Mouse (Mus musculus): ENCODE results near the gene Gpn3. TPM values are rescaled to one million over a fixed set of nuclear protein-coding genes. Genes with fewer than 3 reads are reported as not detected.

The Gpn3 gene
- polyA plus RNA-seq, 1 experiment, result 55.5 TPM

DNA sequence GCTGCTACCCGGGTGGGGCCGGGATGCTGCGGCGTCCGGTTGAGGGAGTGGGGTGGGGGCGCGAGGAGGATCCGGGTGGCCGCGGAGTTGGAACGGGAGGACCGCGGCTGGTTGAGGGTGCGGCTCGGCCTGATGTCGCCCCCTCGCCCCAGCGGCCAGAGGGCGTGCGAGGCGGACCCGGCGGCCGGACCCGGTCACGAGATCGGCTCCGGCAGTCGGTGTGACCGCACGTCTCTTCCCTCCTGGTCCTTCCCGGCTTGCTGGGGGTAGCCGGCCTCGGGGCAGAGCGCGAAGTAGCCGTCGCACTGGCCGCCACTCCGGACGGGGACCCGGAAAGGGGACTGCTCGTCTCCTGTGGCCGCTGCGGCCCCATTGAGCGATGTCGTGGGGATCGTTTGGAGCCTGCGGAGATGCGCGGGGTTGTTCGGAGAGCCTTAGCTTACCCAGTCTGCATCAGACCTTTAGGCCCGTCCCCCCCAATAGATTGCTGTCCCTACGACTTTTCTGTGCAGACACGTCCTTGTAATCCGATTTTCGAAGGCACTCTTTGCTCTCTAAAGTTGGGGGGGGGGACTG is 17.1 kb upstream of the Gpn3 start:
- DNase-seq (ENCODE audit: low read depth in 1 of 2, low spot score in 2 of 2), result no peak
- H3K4me3 ChIP-seq (ENCODE audit: extremely low read depth, insufficient read depth, insufficient read length), result peak overlapping the region; percentile 80
- H3K27me3 ChIP-seq (ENCODE audit: control insufficient read depth, insufficient read depth, low read length), result no peaks in the 10 kb centered on the region
- TF ChIP-seq CTCF (IDR thresholded peaks at IDR 0.05; ENCODE audit: extremely low read depth, insufficient read depth, insufficient read length, insufficient replicate concordance), result no peak
- no peak for TF ChIP-seq POLR2A (IDR thresholded peaks at IDR 0.05; ENCODE audit: low read depth, low read length)
- peaks cover 2% of the 10 kb centered on the region for H3K4me1 ChIP-seq (ENCODE audit: control insufficient read depth, insufficient read depth, insufficient read length)
- H3K36me3 ChIP-seq (ENCODE audit: control insufficient read depth, insufficient read depth, low read length), result no peaks in the 10 kb centered on the region; the same call in 1 of the 2 replicates
- WGBS, result under 1% methylated on average over 57 of the region's 57 CpGs
- peak overlapping the region; percentile 76 for H3K27ac ChIP-seq (ENCODE audit: insufficient read depth, low read length)

DNA sequence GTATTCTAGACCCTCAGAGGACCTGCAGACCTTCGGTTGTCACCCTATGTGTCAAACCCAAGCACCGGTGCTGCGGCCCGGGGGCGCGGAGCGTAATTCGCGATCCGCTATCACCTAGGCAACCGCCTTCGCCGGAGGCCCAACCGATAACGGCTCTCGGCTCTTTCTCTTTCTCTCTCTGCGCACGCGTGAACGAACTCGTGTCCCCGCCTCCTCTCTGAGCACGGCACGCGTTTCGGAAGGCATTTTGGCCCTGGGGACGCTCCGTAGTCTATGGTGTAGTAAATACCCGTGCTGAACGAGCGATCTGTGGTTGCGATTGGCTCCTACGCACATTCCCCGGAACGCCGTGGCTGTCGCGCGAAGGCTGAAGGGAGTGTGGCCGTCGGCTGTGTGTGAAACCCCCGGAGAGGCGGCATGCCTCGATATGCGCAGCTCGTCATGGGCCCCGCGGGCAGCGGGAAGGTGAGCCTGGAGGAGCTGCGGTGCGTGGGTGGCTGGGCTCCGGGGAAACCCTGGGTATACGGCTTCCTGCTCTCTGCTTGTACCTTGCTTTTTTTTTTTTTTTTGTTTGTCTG is 605 bp downstream of the Gpn3 start, which contains the start of gene Fam216a:
TSS of gene Fam216a (minus strand) at position 173 of the 578 bp plus-strand sequence.
- TF ChIP-seq CTCF (IDR thresholded peaks at IDR 0.05; ENCODE audit: extremely low read depth, insufficient read depth, insufficient read length, insufficient replicate concordance) (no peak), POLR2A (IDR thresholded peaks at IDR 0.05; ENCODE audit: low read depth, low read length) (peak; percentile 62)

DNA sequence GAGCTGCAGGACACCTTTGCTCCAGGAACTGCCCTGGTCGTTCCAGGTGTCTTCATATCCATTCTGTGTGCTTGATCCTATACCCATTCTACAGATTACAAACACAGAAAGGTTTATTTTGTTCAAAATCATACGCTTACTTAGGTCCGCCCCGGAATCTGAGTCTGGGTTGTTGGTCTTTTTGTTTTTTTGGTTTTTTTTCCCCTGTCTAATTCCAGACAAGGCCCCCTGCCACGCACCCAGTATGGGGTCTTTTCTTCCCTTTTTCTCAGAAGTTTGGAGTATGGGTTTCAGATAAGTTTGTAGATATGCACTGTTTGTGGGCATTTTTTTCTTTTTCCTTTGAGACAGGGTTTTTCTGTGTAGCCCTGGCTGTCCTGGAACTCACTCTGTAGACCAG is 1.2 kb downstream of the Gpn3 start:
- Histone ChIP-seq H3K27ac (ENCODE audit: insufficient read depth, low read length) (peak overlapping the region; percentile 95), H3K36me3 (ENCODE audit: control insufficient read depth, insufficient read depth, low read length) (peaks cover 1% of the 10 kb centered on the region; the same call in 1 of the 2 replicates), H3K27me3 (ENCODE audit: control insufficient read depth, insufficient read depth, low read length) (no peaks in the 10 kb centered on the region), H3K4me3 (ENCODE audit: extremely low read depth, insufficient read depth, insufficient read length) (peak overlapping the region; percentile 89), H3K4me1 (ENCODE audit: control insufficient read depth, insufficient read depth, insufficient read length) (peaks cover 2% of the 10 kb centered on the region; the same call in 1 of the 2 replicates)
- WGBS, result 6% methylated on average over 5 of the region's 5 CpGs
- no peak for TF ChIP-seq POLR2A (IDR thresholded peaks at IDR 0.05; ENCODE audit: low read depth, low read length)
- no peak for DNase-seq (ENCODE audit: low read depth in 1 of 2, low spot score in 2 of 2)

More for the DNA sequence above, 605 bp downstream of the Gpn3 start, which contains the start of gene Fam216a:
- peaks cover 5% of the 10 kb centered on the region for H3K36me3 ChIP-seq (ENCODE audit: control insufficient read depth, insufficient read depth, low read length)
- peak within 1 kb of the TSS; percentile 95 for H3K27ac ChIP-seq (ENCODE audit: insufficient read depth, low read length)
- peak within 1 kb of the TSS; percentile 89 for H3K4me3 ChIP-seq (ENCODE audit: extremely low read depth, insufficient read depth, insufficient read length)
- under 1% methylated on average over 53 of the region's 53 CpGs for WGBS
- no peaks in the 10 kb centered on the region for H3K27me3 ChIP-seq (ENCODE audit: control insufficient read depth, insufficient read depth, low read length)
- H3K4me1 ChIP-seq (ENCODE audit: control insufficient read depth, insufficient read depth, insufficient read length), result peaks cover 2% of the 10 kb centered on the region; the same call in 1 of the 2 replicates
- peak; percentile 98 to 100 for DNase-seq (ENCODE audit: low read depth in 1 of 2, low spot score in 2 of 2)

DNA sequence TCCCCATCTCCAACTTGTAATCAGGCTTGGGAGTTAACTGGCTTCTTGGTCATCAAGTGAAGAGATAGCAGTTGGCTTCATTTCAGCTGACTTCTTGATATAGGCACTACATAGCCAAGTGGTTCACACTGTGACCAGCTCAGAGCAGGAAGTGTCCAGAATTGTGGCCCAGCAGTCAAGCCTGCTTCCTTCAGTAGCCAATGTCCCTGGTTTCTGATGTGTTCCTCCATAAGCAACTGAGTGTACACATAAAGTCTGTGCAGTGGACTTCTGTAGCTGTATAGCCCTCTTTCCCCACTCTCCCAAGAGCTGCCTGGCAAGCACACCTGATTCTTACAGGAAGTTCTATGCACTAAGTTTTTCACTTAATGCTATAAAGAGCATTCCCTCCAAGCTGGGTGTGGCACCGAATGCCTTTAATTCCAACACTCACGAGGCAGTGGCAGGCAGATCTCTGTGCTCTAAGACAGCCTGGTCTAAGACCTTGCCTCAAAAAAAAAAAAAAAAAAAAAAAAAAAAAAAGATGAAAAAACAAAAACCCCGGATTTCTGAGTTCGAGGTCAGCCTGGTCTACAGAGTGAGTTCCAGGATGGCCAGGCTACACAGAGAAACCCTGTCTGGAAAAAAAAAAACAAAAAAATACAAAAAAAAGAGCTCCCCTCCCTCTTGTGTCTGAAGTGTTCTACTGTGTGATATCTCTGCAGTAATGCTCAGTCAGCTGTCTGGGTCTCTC is 5.6 kb downstream of the Gpn3 start:
- no peaks in the 10 kb centered on the region; the same call in 1 of the 2 replicates for H3K4me1 ChIP-seq (ENCODE audit: control insufficient read depth, insufficient read depth, insufficient read length)
- H3K27me3 ChIP-seq (ENCODE audit: control insufficient read depth, insufficient read depth, low read length), result no peaks in the 10 kb centered on the region
- no peak overlapping the region for H3K4me3 ChIP-seq (ENCODE audit: extremely low read depth, insufficient read depth, insufficient read length)
- no peak overlapping the region for H3K27ac ChIP-seq (ENCODE audit: insufficient read depth, low read length)
- WGBS, result 87% methylated on average over 4 of the region's 4 CpGs
- peaks cover 16% of the 10 kb centered on the region for H3K36me3 ChIP-seq (ENCODE audit: control insufficient read depth, insufficient read depth, low read length)
- TF ChIP-seq CTCF (IDR thresholded peaks at IDR 0.05; ENCODE audit: extremely low read depth, insufficient read depth, insufficient read length, insufficient replicate concordance), result no peak
- no peak for TF ChIP-seq POLR2A (IDR thresholded peaks at IDR 0.05; ENCODE audit: low read depth, low read length)
- DNase-seq (ENCODE audit: low read depth in 1 of 2, low spot score in 2 of 2), result no peak

DNA sequence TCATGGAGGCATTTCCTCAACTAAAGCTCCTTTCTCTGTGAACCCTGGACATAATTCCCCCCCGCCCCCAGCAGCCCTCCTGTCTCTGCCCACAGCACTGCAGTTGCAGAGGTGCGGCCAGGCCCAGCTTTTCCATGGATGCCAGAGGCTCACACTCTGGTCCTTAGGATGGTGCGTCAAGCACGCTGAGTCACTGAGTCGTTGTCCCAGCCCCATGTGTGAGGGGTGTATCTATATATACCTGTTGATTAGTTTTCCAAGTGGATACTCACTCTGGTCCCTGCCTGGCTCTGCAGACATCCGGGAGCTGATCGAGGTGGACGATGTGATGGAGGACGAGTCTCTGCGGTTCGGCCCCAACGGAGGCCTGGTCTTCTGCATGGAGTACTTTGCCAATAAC is 6.5 kb downstream of the Gpn3 start:
- H3K27ac ChIP-seq (ENCODE audit: insufficient read depth, low read length), result no peak overlapping the region
- TF ChIP-seq POLR2A (IDR thresholded peaks at IDR 0.05; ENCODE audit: low read depth, low read length) (no peak), CTCF (IDR thresholded peaks at IDR 0.05; ENCODE audit: extremely low read depth, insufficient read depth, insufficient read length, insufficient replicate concordance) (no peak)
- H3K36me3 ChIP-seq (ENCODE audit: control insufficient read depth, insufficient read depth, low read length), result peaks cover 21% of the 10 kb centered on the region
- no peaks in the 10 kb centered on the region; the same call in 1 of the 2 replicates for H3K4me1 ChIP-seq (ENCODE audit: control insufficient read depth, insufficient read depth, insufficient read length)
- DNase-seq (ENCODE audit: low read depth in 1 of 2, low spot score in 2 of 2), result no peak
- H3K4me3 ChIP-seq (ENCODE audit: extremely low read depth, insufficient read depth, insufficient read length), result no peak overlapping the region
- no peaks in the 10 kb centered on the region for H3K27me3 ChIP-seq (ENCODE audit: control insufficient read depth, insufficient read depth, low read length)
- 96% methylated on average over 12 of the region's 12 CpGs for WGBS

DNA sequence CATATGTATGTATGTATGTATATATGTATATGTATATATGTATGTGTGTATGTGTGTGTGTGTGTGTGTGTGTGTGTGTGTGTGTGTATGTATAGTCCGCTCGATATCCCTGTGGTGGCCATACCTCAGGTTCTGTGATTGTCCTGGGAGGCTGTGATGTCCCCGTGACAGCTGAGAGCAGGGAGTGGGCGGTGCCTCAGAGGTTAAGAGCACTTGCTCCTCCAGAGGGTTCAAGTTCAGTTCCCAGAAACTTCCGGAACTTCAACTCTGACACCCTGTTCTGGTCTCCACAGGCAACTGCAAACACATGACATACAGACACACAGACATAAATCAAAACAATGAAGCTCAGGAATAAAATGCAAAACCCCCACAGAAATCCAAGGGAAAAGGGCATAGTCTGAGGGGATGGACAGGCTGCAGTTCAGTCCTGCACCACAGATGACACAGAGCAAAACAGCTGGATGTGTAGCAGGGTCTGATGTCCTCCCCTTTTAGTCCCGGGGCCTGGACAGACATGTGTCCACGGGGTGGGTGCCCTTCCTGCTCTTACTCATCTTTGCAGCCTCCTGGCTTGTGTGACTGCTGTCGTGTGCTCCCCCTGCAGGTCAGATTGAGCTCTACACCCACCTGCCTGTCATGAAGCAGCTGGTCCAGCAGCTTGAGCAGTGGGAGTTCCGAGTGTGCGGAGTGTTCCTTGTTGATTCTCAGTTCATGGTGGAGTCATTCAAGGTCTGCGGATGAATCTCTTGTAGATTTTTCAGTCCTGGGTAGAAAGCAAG is 7.9 kb downstream of the Gpn3 start:
- H3K4me3 ChIP-seq (ENCODE audit: extremely low read depth, insufficient read depth, insufficient read length), result no peak overlapping the region
- H3K27ac ChIP-seq (ENCODE audit: insufficient read depth, low read length), result no peak overlapping the region
- 59% methylated on average over 11 of the region's 11 CpGs for WGBS
- H3K27me3 ChIP-seq (ENCODE audit: control insufficient read depth, insufficient read depth, low read length), result no peaks in the 10 kb centered on the region
- H3K4me1 ChIP-seq (ENCODE audit: control insufficient read depth, insufficient read depth, insufficient read length), result no peaks in the 10 kb centered on the region
- TF ChIP-seq CTCF (IDR thresholded peaks at IDR 0.05; ENCODE audit: extremely low read depth, insufficient read depth, insufficient read length, insufficient replicate concordance) (peak; percentile 92; the same call in 1 of the 2 replicates), POLR2A (IDR thresholded peaks at IDR 0.05; ENCODE audit: low read depth, low read length) (no peak)
- H3K36me3 ChIP-seq (ENCODE audit: control insufficient read depth, insufficient read depth, low read length), result peaks cover 21% of the 10 kb centered on the region
- peak; percentile 56 to 66 for DNase-seq (ENCODE audit: low read depth in 1 of 2, low spot score in 2 of 2)

Data from spleen, adult 2 months (tissue).